Mouse (Mus musculus): ENCODE results near the gene Hint1.
A peak's percentile ranks its signal among the peaks of the same experiment; 100 is the strongest.

DNA sequence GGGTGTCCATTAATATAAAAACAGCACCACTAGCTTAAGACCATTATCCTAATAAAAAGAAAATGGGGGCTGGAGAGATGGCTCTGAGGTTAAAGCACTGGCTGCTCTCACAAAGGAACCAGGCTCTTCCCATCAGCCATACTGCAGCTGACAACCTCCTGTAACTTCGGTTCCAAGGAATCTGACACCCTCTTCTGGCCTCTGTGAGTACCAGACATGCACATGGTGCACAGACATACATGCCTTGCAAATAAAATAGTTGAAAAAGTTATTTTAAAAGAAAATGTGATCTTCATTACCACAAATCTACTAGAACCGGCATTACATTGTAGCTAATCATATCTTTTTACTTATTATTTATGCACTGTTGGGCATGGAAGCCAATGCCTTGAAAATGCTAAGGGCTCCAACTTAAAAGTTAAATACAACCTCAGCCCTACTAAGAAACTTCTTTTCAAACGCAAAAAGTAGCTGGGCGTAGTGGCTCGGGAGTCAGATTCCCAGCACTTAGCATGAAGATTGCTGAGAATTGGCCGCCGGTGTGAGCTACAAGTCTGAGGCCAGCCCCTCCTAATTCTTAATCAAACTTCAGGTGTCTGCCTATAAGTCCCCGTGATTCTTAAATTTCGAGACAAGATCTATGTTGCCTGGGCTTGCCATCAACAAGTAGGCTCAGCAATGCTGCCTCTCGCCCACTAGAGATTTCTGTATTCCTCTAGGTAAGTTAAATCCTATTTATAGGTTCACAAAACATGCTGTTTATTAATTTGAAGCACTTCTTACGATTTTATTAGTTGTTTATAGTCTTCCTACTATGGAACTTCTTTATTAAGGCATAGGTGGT is 6.6 kb upstream of the Hint1 start:
- TF ChIP-seq CTCF (IDR thresholded peaks at IDR 0.05; ENCODE audit: control insufficient read depth, insufficient read depth, insufficient read length) (no peak), MYOG (IDR thresholded peaks at IDR 0.05; ENCODE audit: control insufficient read depth, extremely low read depth, insufficient read length) (no peak), USF1 (IDR thresholded peaks at IDR 0.05; ENCODE audit: low read depth) (no peak), MYOD1 (IDR thresholded peaks at IDR 0.05; ENCODE audit: control insufficient read depth, insufficient read length, low read depth) (no peak), MAX (IDR thresholded peaks at IDR 0.05) (peak; percentile 47), CEBPB (IDR thresholded peaks at IDR 0.05; ENCODE audit: low read depth) (no peak), FOSL1 (IDR thresholded peaks at IDR 0.05; ENCODE audit: insufficient read depth, low read length, poor library complexity, severe bottlenecking) (no peak)

Measured in C2C12 (cell line).